Comparison of ENCODE assay signal across 18 mouse cellular contexts in genomic region chr2:42651259-42651658, GRCm38 (mm10). TPM values are rescaled to one million over a fixed set of nuclear protein-coding genes. Genes with fewer than 3 reads are reported as not detected.
DNase-seq lines count a peak whose midpoint lies in the region; ATAC-seq and TF ChIP-seq lines count a peak whose summit lies in the region.
"Had no signal": no experiment of that assay in that cellular context is flagged by ENCODE, and none has a peak within 500 bp of the region (broad histone marks: within the 10 kb centered on the region; RNA-seq: fewer than 3 reads in every experiment).

No protein-coding gene starts in this region.

- no peak for ATAC-seq in midbrain, embryonic 12.5 days (ENCODE audit: low FRiP score, low read depth)
- ATAC-seq: intestine, embryonic 15.5 days had no signal

- H3K9ac ChIP-seq in midbrain, embryonic 12.5 days (replicated peaks), result no peak overlapping the region
- H3K9ac ChIP-seq: embryonic facial prominence, embryonic 15.5 days; intestine, embryonic 15.5 days; limb, embryonic 15.5 days had no signal

- peak overlapping the region; percentile 85 for H3K4me3 ChIP-seq in left cerebral cortex, adult 2 months
- peak overlapping the region; percentile 18; the same call in 1 of the 2 replicates for H3K4me3 ChIP-seq in midbrain, embryonic 12.5 days
- H3K4me3 ChIP-seq: intestine, embryonic 15.5 days had no signal

- H3K36me3 ChIP-seq in midbrain, embryonic 12.5 days, result no peaks in the 10 kb centered on the region
- H3K36me3 ChIP-seq: embryonic facial prominence, embryonic 15.5 days; intestine, embryonic 15.5 days; limb, embryonic 15.5 days had no signal

- H3K27me3 ChIP-seq in midbrain, embryonic 12.5 days, result peaks cover 9% of the 10 kb centered on the region; the same call in 1 of the 2 replicates

- peak overlapping the region; percentile 16 for H3K4me2 ChIP-seq in midbrain, embryonic 12.5 days (replicated peaks)

- intact Hi-C loops in left cerebral cortex, adult 2 months (cut with DNase I), result loop anchor here (5.0 to 10.0 kb wide), 2 partner anchors 194 to 366 kb away; no protein-coding TSS in a partner anchor

- H3K4me1 ChIP-seq in midbrain, embryonic 12.5 days, result peaks cover 5% of the 10 kb centered on the region

- peak overlapping the region; percentile 91 for H3K27ac ChIP-seq in left cerebral cortex, adult 2 months
- no peak overlapping the region for H3K27ac ChIP-seq in midbrain, embryonic 12.5 days (replicated peaks)
- H3K27ac ChIP-seq: embryonic facial prominence, embryonic 15.5 days; intestine, embryonic 15.5 days; limb, embryonic 15.5 days had no signal

- peak; percentile 30 to 46 for DNase-seq in cerebellum, postnatal 25 days
- DNase-seq in cerebellum, adult 8-10 months, result no peak
- DNase-seq in left cerebral cortex, adult 2 months (ENCODE audit: extremely low spot score in 1 of 2, low spot score in 2 of 2), result peak; percentile 12 to 14
- no peak for DNase-seq in left cerebral cortex, adult 9 months (ENCODE audit: low spot score in 2 of 2)
- no peak for DNase-seq in Muller cell, postnatal 12 days (ENCODE audit: inconsistent ontology term)
- no peak for DNase-seq in kidney, adult 11 months
- DNase-seq: gastrocnemius, postnatal 14 days; kidney, postnatal 10 days; lung, adult 18-20 months; lung, postnatal 36 days; right cerebral cortex, postnatal 14 days; thymus, postnatal 4 days had no signal

- WGBS in midbrain, embryonic 12.5 days, result 86% methylated on average over 4 of the region's 4 CpGs

- no peak for TF ChIP-seq CTCF in left cerebral cortex, adult 2 months (IDR thresholded peaks at IDR 0.05)

- H3K9me3 ChIP-seq in midbrain, embryonic 12.5 days, result no peaks in the 10 kb centered on the region
- H3K9me3 ChIP-seq: embryonic facial prominence, embryonic 15.5 days; intestine, embryonic 15.5 days; limb, embryonic 15.5 days had no signal

RNA-seq across cellular contexts. Expression of gene Lrp1b, which starts 2.2 kb away (rescaled TPM):
- 10 to 100 TPM; 59.1 to 65.2 TPM for total RNA-seq in left cerebral cortex, adult 2 months (2021)
- polyA plus RNA-seq in midbrain, embryonic 12.5 days (2016; fragmentation: Nextera tagmentation; extraction: Ambion mirVana), result 7.4 and 9.1 TPM in 2 replicates
- total RNA-seq: common myeloid progenitor, adult 5-6 weeks had no signal
- polyA plus RNA-seq: C2C12 had no signal

Comparison
In these comparisons a context has a peak if more than half of its experiments do, and no peak if none do; other contexts are left out.
1. DNase-seq: peak in cerebellum, postnatal 25 days (2 of 2) and left cerebral cortex, adult 2 months (2 of 2); none in cerebellum, adult 8-10 months (single experiment), left cerebral cortex, adult 9 months (0 of 2), Muller cell, postnatal 12 days (single experiment) and kidney, adult 11 months (single experiment).